Mouse (Mus musculus): ENCODE measurements at regions not wholly inside any gene's neighbourhood (a gene's known extent, or its start where the extent isn't known, plus 50 kb on each side); places are given as distances from the start of the nearest gene placed in this dataset.
A peak's percentile ranks its signal among the peaks of the same experiment; 100 is the strongest.

DNA sequence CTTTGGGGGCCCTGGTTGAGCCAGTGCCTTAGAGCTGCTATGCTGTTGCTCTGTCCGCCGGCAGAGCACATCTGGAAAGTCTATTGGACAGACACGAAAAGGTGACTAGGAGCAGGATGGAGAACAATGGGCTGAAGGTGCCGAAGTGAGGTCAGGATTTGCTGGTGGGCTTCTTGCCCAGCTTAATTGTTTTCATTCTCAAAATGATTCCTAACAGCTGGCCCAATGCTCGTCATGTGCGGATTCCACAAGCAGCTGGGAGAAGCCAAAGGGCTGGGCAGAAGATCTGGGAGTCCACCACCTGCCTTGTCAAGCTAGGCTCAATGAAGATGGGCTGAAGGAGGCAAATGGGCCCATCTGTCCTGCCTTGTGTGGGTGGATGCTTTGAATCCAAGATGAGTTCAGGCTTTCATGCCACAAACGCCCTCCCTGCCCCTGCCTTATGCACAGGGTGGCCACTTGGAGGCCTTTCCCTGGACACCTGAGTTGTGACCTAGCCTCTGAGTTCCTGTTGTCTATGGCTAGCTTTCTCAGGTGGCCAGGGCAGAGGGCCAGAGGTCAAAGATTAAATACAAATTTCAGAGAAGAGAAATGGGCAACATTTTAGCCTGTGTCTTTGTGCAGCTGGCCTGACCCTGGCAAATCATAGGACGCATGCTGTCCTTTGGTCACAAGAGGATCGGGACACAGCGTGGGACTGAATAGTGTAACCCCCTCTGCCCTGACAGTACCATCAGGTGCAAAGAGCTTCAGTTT, 95.9 kb downstream of the Snx19 start:
- DNase-seq (ENCODE audit: low spot score in 2 of 2) = no peak

DNA sequence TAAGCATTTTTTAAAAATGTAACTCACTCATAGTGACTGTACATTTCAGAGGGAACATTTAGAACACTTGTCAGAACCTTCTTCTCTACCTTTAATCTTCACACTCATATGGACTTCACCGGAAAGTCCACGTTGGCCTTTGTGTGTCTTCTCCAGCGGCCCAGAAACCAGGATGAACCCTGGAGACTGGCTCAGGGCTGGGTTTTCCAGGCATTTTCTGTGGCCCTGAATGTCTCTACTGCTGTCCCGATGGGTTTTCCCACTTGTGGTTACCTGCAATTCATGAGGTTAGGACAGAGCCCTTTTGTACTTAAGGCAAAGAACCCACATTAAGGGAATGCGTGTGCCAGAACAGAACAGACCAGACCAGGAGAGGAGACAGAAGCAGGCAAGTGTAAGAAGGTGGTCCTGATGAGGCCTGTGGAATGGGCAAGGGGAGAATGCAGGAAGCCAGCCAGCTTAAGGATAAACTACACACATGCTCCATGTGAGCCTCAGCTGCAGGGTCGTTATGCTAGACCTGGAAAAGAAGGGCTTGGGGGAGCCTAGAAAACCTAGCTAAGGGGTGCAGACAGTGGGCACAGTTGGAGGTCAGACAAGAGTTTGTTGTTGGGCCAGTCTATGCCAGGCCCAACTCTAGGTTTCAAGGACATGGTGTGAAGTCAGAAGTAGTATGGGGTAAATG, 94.8 kb downstream of the Snx19 start:
- no peak for DNase-seq (ENCODE audit: low spot score in 2 of 2)

DNA sequence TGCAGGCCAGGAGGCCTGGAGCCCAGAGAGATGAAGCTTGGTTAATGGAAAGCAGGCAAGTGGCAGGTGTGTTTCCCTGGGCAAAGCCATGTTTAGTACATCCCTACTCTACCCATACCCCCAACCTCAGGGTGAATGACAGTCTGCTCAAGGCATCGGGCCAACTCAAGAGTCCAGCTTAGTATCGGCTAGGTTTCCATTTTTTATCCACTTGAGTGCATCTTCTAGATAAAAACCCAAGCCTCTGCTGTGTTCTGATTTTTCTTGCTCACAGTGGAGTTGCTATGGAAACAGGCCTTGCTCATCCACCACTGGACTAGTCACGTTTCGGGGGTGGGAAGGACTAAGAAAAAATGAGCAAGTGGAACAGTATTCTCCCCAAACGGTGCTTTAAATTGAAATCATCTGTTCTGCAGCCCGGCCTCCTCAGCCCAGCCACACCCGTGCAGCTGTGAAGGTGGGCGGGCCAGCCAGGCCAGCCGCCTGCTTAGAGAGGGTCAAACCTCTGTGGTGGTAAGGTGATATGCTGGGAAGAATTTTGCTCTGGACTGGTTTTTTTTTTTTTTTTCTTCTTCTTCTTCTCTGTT, 94.0 kb downstream of the Snx19 start:
- DNase-seq (ENCODE audit: low spot score in 2 of 2) = peak; percentile 66 to 69

DNA sequence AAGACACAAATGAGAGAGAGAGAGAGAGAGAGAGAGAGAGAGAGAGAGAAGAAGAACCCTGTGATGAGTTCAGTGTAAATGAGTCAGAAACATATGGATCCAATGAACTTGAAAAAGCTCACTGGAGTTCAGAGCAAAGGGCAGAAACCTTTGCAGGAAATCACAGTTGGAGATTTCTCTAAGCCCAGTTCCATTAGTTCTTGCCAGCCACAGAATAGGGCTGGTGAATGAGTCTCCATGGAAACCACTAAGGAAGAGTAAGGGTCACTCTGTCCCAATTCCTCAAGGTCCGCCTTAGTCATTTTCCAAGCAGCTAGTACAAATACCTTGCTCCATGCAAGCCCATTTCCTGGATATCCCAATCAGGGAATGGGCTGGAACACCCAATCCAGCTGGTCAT, 93.2 kb downstream of the Snx19 start:
- DNase-seq (ENCODE audit: low spot score in 2 of 2) = no peak

DNA sequence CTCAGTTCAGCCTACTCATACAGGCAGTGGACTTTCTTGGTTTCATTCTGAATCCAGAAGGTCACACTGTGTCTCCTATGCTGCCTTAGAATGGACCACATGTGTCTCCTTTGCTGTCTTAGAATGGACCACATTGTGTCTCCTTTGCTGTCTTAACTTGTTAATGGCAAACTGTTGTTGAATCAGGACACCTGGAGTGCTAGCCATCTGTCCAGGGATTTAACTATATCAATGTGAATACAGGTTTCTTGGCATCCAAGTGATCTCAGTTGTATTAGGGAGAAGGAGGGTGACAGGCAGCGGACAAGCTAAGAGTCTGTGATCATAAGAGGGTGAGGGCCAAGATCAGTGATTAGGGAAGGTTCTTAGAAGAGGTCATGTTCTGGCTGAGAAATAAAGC, 92.3 kb downstream of the Snx19 start:
- DNase-seq (ENCODE audit: low spot score in 2 of 2) = no peak
